ENCODE assay signal across 12 mouse cellular contexts in the genomic region with DNA sequence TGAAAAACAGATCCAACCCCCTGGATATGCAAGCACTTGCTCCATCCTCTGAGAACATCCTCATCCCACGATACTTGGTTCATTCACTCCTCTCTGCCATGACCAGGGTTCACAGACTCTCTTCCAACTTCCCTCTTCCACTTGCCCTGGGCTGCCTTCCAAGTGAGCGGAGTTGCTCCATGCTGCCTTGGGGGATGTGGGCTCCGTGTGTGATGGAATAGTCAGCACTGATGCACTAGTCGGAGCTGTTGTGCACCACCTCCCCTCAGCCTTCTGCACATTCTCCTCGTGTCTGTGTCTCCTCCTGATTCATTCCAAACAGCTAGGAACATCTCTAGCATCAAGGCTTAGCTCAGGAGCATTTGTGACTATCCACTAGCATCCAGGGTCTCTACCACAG.
DNase-seq lines count a peak whose midpoint lies in the region; ATAC-seq and TF ChIP-seq lines count a peak whose summit lies in the region.
"Had no signal": no experiment of that assay in that cellular context is flagged by ENCODE, and none has a peak within 500 bp of the region (broad histone marks: within the 10 kb centered on the region; RNA-seq: fewer than 3 reads in every experiment).

No protein-coding gene starts in this region.

- no peak overlapping the region for H3K4me3 ChIP-seq in cerebellum, adult 2 months (replicated peaks; ENCODE audit: insufficient read depth, low read depth, low read length)
- no peak overlapping the region for H3K4me3 ChIP-seq in midbrain, embryonic 16.5 days (ENCODE audit: low read depth, low read length)
- H3K4me3 ChIP-seq: hindbrain, embryonic 13.5 days; midbrain, embryonic 13.5 days had no signal

- no peak overlapping the region for H3K27ac ChIP-seq in cerebellum, adult 2 months (ENCODE audit: insufficient read depth, low read length)
- H3K27ac ChIP-seq in midbrain, embryonic 16.5 days (ENCODE audit: low read length) = no peak overlapping the region
- H3K27ac ChIP-seq: hindbrain, embryonic 13.5 days; midbrain, embryonic 13.5 days had no signal

- no peak for TF ChIP-seq POLR2A in cerebellum, adult 2 months (IDR thresholded peaks at IDR 0.05; ENCODE audit: borderline replicate concordance, insufficient read depth, low read length)

- no peaks in the 10 kb centered on the region for H3K27me3 ChIP-seq in cerebellum, adult 2 months (ENCODE audit: control insufficient read depth, insufficient read depth, low read length)
- H3K27me3 ChIP-seq in midbrain, embryonic 16.5 days (ENCODE audit: control insufficient read depth, insufficient read depth, low read depth, low read length) = no peaks in the 10 kb centered on the region
- H3K27me3 ChIP-seq: hindbrain, embryonic 13.5 days; midbrain, embryonic 13.5 days had no signal

- ATAC-seq in midbrain, embryonic 16.5 days = no peak
- ATAC-seq: activated CD4-positive, CD25-positive, alpha-beta regulatory T cell, adult 4 months; CD4-positive, CD25-positive, alpha-beta regulatory T cell, adult 4 months; midbrain, embryonic 13.5 days had no signal

- 6% methylated on average over 5 of the region's 5 CpGs for WGBS in cerebellum, adult 2 months
- 85% methylated on average over 5 of the region's 5 CpGs for whole genome bisulfite sequencing in midbrain, embryonic 16.5 days

- no peak overlapping the region for H3K9ac ChIP-seq in midbrain, embryonic 16.5 days (ENCODE audit: low read depth, low read length)
- H3K9ac ChIP-seq: hindbrain, embryonic 13.5 days; midbrain, embryonic 13.5 days had no signal

- H3K9me3 ChIP-seq in midbrain, embryonic 16.5 days (replicated peaks; ENCODE audit: control insufficient read depth, low read length, poor library complexity, severe bottlenecking) = no peaks in the 10 kb centered on the region
- H3K9me3 ChIP-seq: hindbrain, embryonic 13.5 days; midbrain, embryonic 13.5 days had no signal

- intact Hi-C loops in left cerebral cortex, postnatal 4 days (cut with DNase I) = no loop called here

- TF ChIP-seq CTCF in cerebellum, adult 2 months (IDR thresholded peaks at IDR 0.05; ENCODE audit: borderline replicate concordance, insufficient read depth, low read depth, low read length) = no peak

- peak; percentile 28 to 34 for DNase-seq in cerebellum, adult 2 months
- DNase-seq in cerebellum, adult 9-10 months = no peak
- DNase-seq in brain, adult 2 months (ENCODE audit: low read depth, low spot score) = peak; percentile 88
- DNase-seq in gastrocnemius, postnatal 4 days (ENCODE audit: low spot score in 2 of 2) = peak; percentile 18 to 21
- peak; percentile 69 for DNase-seq in left cerebral cortex, postnatal 4 days
- DNase-seq in kidney, postnatal 14 days = no peak
- no peak for DNase-seq in urinary bladder, adult 2 months (ENCODE audit: low spot score)

- H3K36me3 ChIP-seq in midbrain, embryonic 16.5 days (ENCODE audit: control insufficient read depth, insufficient read depth, low read length) = no peaks in the 10 kb centered on the region
- H3K36me3 ChIP-seq: hindbrain, embryonic 13.5 days; midbrain, embryonic 13.5 days had no signal

- peaks cover 4% of the 10 kb centered on the region; the same call in 1 of the 2 replicates for H3K4me1 ChIP-seq in cerebellum, adult 2 months (ENCODE audit: control insufficient read depth, insufficient read depth, low read length)
- no peaks in the 10 kb centered on the region for H3K4me1 ChIP-seq in midbrain, embryonic 16.5 days (ENCODE audit: control insufficient read depth, insufficient read depth, low read length)
- H3K4me1 ChIP-seq: hindbrain, embryonic 13.5 days; midbrain, embryonic 13.5 days had no signal

- no peak overlapping the region for H3K4me2 ChIP-seq in midbrain, embryonic 16.5 days (ENCODE audit: low read length)
- H3K4me2 ChIP-seq: hindbrain, embryonic 13.5 days; midbrain, embryonic 13.5 days had no signal

Comparison
In these comparisons a context has a peak if more than half of its experiments do, and no peak if none do; other contexts are left out.
1. DNase-seq: peak in cerebellum, adult 2 months (2 of 2), brain, adult 2 months (single experiment), gastrocnemius, postnatal 4 days (2 of 2) and left cerebral cortex, postnatal 4 days (single experiment); none in cerebellum, adult 9-10 months (single experiment), kidney, postnatal 14 days (single experiment) and urinary bladder, adult 2 months (single experiment).